Mouse (Mus musculus) retina, embryonic 14.5 days (tissue): ENCODE measurements at regions not wholly inside any gene's neighbourhood (a gene's known extent, or its start where the extent isn't known, plus 50 kb on each side); places are given as distances from the start of the nearest gene placed in this dataset.

ENCODE experiments used
- DNase-seq: peaks from one replicate; pipeline ENCODE4 v3.0.0-alpha.2; 2015; ENCODE audit warnings: low spot score

DNA sequence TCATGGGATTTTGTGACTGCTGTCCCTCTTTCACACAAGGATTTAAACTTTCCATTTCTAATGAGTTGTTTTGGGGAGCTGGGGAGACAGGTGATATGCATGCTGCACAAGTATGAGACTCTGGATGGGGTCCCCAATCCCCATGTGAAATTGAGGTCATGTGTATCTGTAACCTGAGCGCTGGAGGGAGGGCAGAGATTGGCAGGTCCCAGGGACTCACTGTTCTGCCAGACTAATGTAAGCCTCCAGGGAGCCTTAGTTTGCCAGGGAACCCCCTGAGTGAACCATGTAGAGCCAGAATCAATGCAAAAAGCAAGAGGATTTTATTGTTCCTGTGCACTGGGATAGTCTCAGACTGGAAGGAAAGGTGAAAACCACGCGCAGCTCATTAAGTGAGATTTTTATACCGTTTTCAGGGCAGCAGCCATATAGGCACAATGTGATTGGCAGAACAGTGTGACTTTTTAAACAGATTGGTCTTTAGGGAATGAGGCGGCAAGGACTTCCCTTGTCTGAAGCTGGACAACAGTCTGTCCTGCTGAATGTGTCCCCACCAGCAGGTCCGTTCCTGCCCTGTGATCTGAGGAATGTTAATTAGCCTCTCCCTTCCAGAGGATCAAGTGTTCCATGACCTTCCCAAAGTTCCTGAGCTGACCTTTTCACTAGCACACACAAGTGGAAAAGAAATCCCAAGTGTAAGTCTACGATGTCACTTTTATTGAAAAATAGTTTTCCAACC is 59.9 kb upstream of the Oxgr1 start:
- peak; percentile 9 for DNase-seq

DNA sequence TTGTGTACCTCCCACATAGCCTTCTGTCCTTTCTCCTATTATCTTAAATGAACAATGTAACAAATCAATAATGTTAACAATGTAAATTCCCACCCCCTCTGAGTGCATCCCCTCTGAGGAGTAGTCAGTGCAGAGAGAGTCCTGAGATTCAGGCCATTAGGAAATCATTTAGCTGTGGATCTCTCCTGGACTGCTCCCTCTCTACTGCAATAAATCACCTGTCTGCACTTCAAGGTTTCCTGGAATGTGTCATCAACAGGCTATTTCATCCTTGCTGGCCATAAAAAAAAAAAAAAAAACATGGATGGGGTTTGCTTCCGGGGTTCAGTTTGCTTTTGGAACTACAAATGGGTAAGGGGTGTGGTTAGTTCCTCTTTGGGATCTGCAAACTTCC is 60.5 kb upstream of the Oxgr1 start:
- DNase-seq: no peak

DNA sequence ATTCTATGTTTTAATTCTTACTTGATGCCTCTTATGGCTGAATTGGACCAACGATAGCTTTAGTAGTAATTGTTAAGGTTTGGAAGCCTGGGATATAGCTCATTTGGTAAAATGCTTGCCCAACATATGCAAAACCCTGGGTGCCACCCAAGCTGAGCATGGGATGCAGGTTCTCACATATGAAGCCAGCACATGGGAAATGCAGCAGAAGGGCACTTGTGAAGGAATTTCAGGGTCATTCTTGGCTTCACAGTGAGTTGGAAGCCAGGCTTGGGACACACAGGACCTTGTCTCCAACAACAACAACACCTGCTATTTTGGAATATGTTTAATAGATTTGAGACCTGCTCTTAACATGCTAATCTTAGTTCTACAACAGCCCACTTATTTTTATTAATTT is 67.6 kb upstream of the Oxgr1 start:
- DNase-seq: no peak

DNA sequence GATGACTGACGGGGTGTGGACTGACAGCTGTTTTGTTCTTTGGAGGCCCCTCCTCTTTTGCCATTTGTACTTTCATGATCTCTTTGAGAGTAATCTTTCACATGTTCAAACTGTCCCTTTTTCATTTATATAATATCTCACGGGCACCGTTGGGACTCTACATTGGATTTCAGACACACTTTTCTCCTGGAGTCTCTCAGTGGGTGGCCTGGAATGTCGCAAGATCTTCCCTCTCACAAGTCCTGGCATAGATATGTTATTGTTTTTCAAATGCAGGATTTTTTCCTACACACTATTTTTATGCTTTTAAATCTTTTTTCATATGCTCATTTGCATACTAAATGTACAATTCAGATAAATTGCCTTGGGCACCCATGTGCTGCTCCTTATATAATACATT is 71.1 kb upstream of the Oxgr1 start:
- DNase-seq: no peak

DNA sequence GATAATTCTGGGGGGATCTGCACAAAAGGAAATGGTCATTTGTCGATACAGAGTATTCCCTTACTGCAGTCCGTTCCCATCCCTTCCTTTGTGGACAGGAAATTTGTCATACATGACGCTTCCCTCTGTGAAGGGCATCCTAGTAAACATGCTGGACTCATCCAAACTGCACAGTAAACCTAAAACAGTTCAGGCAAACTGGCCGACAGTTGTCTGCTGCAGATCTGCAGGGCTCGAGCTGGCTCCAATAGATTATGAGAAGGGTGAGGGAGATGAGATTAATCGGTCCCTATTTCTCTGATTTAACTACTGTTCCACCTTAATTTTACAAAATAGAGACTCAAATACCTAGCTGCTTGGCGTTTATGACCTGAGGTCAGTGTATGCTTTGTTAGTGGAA is 76.3 kb upstream of the Oxgr1 start:
- no peak for DNase-seq

DNA sequence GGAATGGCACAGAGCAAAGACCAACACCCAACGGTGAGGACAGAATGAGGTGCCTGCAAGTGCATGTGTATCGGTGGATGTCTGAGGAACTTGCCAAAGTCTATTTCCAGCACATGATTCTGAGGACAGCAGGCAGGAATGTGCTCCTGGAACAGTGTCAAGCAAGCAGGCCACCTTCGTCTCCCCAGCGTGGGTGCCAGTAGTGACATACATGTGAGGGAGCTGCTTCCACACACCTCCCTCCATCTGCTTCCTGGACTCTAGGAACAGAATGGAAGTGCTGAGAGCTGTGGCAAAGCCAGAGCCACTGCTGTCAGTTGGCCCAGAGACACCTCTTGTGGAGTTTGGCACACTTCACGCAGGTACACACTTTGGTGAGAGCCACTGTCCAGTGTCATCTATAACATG is 76.9 kb upstream of the Oxgr1 start:
- DNase-seq: no peak

DNA sequence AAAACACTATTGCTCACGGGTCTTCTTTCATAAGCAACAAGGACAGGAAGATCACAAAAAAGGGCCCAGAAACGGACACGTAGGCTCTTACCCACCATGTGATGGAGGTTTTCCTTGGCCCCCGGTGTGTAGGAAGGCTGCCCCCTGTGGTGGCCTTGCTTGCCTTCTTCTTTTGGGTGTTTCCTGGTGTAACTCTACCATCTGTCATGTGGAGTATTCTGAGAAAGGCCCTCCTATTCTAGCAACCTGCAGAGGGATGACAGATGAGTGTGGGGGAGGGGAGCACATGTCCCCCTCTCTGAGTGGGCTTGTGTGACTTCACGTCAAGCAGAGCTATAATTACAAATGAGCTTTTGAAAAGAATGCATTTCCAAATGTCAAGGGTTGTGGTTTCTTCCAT is 77.3 kb upstream of the Oxgr1 start:
- DNase-seq: no peak

DNA sequence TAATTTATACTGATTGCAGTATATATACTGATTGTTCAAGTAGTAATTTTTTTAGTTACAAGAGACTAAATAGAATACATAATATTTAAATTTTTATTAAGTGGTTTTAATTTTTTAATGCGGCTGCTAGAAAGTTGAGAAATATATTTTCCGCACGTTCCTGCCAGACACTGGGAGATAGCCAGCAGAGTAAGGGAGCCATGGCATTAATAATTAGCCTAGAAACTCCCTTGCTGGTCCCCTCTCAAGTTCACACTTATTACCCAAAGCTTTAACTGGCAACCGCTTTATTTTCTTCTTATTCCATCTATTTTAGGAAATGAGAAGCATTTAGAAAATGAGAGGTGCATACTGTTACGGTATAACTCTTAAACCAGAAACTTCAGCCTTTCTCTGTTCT is 78.0 kb upstream of the Oxgr1 start:
- DNase-seq: no peak

DNA sequence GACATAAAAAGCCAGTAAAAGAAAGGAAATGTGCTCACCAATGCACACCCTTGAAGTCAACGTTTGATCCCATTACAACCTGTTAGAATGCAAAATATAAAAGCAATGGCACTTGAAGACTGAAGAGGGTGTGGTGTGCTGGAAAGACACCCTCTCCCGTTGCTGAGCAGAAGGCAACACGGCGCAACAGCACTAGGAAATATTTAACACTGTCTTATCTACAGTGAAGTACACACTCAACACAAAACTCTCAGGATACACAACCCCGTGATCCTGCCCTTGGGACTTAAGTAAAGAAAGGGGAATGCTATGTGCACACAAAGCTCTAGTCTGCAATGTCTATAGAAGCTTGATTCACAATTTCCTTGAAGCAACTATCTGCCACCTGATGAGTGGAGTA is 83.1 kb upstream of the Oxgr1 start:
- no peak for DNase-seq

DNA sequence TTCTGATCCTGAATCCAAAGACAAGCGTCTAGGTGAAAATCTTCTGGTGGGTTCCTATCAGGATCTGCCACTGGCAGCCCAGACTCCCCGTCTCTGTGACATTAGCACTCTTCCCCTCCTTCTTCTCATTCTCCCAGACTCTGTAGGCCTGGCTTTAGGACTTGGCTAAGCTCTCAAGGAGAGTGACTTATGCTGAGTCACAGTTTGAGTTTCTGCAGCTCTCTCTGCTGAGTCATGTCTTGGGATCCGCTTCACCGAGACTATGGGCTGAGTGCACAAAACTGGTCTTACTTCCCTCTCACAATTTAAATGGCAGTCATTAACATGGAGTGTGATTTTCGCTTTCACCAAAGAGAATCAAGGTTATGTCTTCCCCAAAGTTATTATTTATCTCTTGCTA is 85.2 kb upstream of the Oxgr1 start:
- DNase-seq: no peak

DNA sequence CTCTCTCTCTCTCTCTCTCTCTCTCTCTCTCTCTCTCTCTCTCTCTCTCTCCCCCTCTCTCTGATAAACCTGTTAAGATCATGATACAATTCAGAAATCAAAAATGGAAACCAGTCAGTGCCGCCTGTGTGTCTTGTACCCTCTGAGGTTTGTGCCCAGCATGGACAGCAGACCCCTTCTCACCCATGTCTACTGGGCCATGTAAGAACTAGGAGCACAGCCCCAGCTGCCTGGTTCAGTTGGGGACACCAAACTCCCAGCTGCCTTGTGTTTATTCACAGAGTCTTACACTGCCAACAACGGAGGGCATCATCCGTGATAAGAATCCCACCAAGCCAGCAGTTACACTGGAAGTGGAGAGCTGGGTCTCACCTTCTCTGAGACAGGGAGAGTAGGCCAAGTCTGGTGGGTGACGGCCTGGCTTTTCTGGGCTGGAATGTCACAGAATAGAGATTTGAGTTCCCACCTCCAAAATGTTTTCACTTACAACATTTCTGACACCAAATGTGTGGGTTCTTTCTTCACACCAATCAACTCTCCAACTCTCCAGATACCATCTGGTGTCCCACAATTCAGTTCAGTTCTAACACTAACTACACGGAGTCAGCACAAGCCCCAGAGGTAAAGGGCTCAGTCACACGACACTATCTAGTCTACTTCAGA is 92.2 kb upstream of the Oxgr1 start:
- DNase-seq: no peak

DNA sequence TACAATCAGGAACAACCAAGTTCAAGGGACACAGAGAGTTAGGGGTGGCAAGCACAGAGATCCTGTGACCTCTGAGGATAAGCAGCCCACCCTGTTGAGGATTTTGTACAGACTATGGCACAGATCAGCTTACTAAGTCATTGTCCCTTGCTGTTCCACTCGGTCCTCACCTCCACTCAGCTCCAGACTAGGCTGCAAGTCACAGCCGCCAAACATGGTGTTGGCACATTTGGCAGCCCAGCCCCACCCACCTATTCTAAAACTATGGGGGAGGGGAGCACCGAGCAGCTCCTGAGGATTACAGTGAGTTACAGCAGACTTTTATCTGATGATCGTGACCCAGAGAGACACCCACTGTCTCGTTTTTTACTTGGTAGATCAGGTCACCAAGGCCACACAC is 93.0 kb upstream of the Oxgr1 start:
- no peak for DNase-seq

DNA sequence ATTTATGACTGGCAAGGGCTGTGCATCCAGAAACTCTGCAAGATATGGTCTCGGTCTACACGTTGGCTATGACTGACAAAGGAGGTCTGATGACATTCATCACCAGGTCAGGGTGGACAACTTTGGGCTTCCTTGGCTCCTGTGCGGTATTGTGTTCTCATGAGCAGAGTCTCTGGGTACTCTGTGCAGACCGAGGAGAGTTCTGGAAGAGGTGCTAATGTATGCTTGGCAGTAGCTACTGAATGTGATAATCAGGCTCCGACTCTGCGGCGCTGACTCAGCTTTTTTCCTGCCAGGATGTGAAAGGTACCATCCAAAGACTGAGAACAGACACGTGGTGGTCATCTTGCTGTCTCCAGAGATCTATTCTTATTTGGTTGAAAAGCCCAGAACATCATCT is 94.5 kb upstream of the Oxgr1 start:
- DNase-seq: no peak

DNA sequence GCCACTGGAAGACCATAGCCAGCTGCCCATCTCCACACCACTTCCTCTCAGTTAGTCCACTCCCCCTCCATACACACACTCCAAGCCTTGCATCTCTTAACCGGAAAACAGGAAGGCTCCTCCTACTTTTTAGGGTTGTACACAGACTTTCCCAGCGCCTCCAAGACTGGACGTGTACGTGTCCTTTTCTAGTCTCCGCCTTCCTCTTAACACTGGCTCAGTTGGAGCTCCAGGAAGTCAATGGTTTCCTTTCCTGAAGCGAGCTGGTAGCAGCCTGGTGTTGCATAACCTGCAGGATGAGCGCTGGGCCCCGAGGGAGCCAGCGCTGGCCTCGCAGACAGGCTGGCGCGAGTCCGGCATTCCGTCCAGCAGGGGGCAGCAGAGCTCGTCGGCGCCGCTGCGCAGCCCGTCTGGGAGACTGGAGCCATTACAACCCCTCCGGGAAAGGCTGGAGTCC is 95.5 kb upstream of the Oxgr1 start:
- peak; percentile 96 for DNase-seq

DNA sequence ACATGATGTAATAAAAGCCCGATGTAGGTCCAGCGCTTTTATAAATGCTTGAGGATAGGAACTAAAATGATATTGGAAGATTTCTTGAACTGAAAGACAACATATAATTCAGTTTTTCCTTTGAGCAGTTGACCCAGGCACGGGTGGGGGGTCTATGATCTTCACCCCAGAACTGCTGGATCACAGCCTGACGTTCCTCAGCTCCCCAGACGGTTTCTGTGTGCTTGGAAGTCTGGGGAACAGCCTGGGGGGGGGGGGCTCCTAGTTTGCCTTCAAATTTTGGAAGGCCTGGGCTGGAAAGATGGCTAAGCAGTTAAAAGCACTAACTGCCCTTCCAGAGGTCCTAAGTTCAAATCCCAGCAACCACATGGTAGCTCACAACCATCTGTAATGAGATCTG is 96.3 kb upstream of the Oxgr1 start:
- DNase-seq: no peak

DNA sequence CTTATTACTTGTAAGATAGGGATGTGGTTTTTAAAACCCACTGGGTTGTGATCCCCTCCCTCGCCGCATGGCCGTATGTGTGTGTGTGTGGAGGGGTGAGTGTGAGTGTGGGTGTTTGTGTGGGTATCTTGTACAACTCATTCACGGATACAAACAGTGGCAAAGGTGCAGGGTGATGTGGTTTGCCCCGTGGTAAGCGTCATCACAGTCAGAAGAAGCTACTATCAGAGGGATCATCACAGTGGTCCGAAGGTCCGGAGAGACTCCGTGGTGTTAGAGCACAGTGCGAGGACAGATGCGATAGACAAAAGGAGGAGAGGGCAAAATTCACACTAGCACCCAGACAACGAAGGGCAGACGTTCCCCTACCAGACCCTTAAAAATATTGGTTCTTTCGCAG is 97.0 kb upstream of the Oxgr1 start:
- DNase-seq: no peak

DNA sequence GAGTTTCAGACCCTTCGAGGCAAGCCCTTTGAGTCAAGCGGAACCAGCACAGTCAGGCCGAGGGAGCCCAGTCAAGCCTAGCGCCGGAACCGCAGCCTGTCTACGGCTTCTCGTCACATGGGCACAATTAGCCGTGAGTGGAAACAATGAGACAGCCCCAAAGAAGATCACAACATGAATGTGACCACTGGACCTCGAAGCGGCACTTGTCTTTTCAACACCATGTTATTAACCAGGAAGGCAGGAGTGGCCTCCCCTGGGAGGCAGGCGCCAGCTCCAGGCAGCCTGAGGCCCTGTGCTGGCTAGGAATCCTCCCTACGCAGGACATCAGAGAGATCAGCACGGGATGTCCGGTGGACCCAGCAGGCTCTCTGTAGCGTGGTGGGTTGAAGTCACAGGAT is 97.4 kb upstream of the Oxgr1 start:
- peak; percentile 53 for DNase-seq

DNA sequence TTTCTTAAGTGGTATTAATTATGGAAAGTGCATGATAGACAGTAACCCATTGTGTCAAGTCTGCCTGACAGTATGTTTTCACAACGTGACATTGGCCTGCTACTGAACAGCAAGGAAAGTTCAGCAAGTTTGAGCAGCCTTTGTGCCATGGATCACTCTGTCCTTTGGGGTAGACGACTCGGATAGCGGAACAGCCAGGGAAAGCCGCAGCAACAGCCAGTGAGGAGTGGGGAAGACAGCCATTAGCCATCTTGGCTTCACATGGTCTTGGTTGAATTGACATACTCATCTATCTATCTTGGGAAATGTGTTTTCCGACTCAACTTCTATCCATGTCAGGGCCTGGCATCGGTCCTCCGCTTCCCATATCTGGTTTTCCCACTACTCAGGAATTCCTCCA is 98.0 kb upstream of the Oxgr1 start:
- DNase-seq: no peak

DNA sequence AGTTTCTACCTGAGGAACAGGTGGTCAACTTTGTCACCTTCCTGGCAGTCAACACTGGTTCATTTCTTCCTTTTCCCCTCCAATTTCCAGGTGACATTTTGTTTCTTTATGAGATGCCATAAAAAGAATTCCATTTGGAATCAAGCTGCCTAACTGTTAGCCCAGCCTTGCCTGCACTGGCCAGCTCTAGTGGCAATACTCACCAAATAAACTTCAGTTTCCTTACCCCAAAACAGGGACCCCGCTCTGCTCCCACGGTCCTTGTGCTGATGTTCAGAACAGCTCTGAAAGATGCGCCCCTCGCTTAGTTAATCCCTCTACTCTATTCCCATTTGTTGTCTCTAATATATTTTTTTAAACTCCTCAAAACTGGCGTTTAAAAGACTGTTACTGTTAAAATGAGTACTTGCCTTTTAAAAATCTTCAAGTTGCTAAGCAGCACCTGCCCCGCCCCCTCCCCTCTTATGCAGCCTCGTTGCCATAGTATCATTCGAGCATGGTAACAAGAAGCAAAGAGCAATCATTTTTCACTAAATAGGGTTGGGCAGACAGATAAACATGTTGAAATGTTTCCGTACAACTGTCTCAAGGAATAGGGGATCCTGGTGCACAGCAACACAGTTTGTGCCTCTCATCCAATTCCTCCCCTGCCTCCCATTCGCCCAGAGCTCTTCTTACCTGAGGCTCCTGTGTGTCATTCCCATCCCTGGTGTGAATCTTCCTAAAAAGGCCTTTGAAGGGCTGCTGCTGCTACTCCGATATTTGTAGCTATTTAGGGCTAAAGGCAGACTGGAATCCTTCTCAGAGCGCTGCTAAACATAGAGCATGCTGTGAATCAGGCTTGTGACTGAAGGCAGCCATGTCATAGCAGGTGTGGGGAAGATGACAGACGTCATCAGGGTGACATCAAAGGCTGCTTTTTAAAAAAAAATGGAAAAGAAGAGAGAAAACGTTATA is 98.8 kb upstream of the Oxgr1 start:
- no peak for DNase-seq

DNA sequence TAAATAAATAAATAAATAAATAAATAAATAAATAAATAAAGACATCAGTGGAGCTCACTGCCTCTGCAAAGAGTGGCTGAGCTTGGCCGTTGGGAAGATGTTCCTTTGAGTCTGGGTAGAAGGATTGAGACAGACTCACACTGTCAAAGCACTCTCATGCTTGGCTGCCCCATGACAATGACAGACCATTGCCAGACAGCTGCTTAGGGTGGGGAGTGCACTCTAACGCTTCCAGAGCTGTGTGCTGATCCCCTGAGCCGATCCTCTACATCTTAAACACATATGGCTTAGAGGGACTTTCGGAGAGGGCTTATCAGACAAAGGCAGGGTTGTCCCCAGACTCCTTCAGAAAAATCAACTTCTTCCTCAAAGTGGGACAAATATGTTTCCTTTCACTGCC is 100.0 kb upstream of the Oxgr1 start:
- peak; percentile 77 for DNase-seq

DNA sequence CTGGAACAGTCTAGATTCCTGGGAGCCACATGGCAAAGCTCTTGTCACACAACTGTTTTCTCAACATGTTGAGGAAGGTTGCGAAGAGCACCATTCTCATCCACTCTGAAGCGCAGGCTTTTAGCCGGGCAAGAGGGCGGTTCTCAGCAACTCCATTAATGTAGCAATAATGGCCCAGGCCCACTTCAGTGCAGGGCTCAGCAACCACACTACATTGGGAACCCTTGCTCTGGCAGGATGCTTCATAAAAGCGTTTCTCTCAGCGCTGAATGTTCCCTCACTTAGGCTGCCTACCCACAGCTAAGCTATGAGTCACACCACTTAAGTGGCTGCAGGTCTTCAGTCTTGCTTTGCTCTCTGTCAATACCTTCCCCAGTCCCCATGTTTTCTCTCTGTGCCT is 102.2 kb upstream of the Oxgr1 start:
- DNase-seq: no peak

DNA sequence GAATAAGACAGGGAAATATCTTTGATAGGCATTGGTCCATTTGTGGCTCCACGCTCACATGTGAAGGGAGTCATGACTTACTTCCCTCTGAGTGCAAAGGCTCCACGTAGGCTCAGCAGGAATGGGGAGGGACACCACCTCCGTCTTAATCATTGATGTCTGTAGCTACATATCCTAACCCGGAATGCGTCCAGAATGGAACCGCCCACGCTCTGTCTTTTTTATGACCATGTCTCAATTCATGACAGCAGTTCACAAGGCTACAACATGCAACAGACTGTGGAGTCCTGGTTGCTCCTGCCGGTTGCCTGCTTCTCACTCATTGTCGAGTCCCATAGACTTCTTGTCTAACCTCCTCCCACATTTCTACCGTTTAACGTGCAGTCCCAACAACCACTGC is 104.1 kb upstream of the Oxgr1 start:
- no peak for DNase-seq
